Mouse (Mus musculus) small intestine, adult 2 months (tissue): Measurements from ENCODE around the gene Arl3. TPM values are rescaled to one million over a fixed set of nuclear protein-coding genes. Genes with fewer than 3 reads are reported as not detected.

Experiments
- H3K27ac ChIP-seq: fragments of 200-500 bp; 2 replicates; pipeline ENCODE4 v1.5.1; 2012; ENCODE audit warnings: low read depth, low read length, control low read depth, inconsistent platforms; ENCODE audit not compliant: insufficient read depth
- H3K27me3 ChIP-seq: fragments of 200-500 bp; 2 replicates; pipeline ENCODE4 v1.6.1; 2012; ENCODE audit warnings: mild to moderate bottlenecking, moderate library complexity, low read length, inconsistent platforms; ENCODE audit not compliant: control insufficient read depth, insufficient read depth
- H3K36me3 ChIP-seq: fragments of 200-500 bp; 2 replicates; pipeline ENCODE4 v1.6.1; 2012; ENCODE audit warnings: mild to moderate bottlenecking, low read length, control low read depth, inconsistent platforms; ENCODE audit not compliant: control insufficient read depth, insufficient read depth
- H3K4me1 ChIP-seq: fragments of 200-500 bp; 2 replicates; pipeline ENCODE4 v1.6.1; 2012; ENCODE audit warnings: low read length, inconsistent platforms, mixed read lengths; ENCODE audit not compliant: control insufficient read depth, insufficient read depth, insufficient read length
- H3K4me3 ChIP-seq: fragments of 200-500 bp; 2 replicates; pipeline ENCODE4 v1.5.1; 2012; ENCODE audit warnings: low read depth, mild to moderate bottlenecking, control low read depth, inconsistent platforms, low read length, moderate library complexity
- CTCF ChIP-seq: fragments of 200-500 bp; IDR thresholded peaks from 2 replicates; pipeline ENCODE4 v1.5.1; 2012; ENCODE audit warnings: low read depth, mild to moderate bottlenecking, control low read depth, inconsistent platforms, low read length, moderate library complexity, mixed read lengths; ENCODE audit not compliant: insufficient replicate concordance, insufficient read length; ENCODE audit errors: extremely low read depth
- POLR2A ChIP-seq: fragments of 200-500 bp; IDR thresholded peaks from 2 replicates; pipeline ENCODE4 v1.6.1; 2012; ENCODE audit warnings: low read depth, mild to moderate bottlenecking, control low read depth, inconsistent platforms, low read length, moderate library complexity
- WGBS: fragments of 180-500 bp; shearing (Covaris S2); methylation state at CpG from one replicate; pipeline ENCODE4 v1.1.7; 2018; 5-methylcytosine and 5-hydroxymethylcytosine counted together
- polyA plus RNA-seq: library from polyadenylated mRNA; depleted of rRNA; stranded (reverse); fragments of >200 nt; gene quantifications from 2 replicates; pipeline ENCODE4 v1.2.3, GENCODE M21; 2012

Arl3 gene
- polyA plus RNA-seq, 1 experiment: 1.3 TPM

GRCm38 (mm10) chr19:46523131-46523479 lies 49.9 kb downstream of the Arl3 start:
- H3K4me1 ChIP-seq: peaks cover 49% of the 10 kb centered on the region
- H3K27me3 ChIP-seq: no peaks in the 10 kb centered on the region
- no peaks in the 10 kb centered on the region for H3K36me3 ChIP-seq
- no peak overlapping the region for H3K27ac ChIP-seq
- H3K4me3 ChIP-seq: no peak overlapping the region
- no peak for TF ChIP-seq CTCF
- TF ChIP-seq POLR2A: no peak

DNA sequence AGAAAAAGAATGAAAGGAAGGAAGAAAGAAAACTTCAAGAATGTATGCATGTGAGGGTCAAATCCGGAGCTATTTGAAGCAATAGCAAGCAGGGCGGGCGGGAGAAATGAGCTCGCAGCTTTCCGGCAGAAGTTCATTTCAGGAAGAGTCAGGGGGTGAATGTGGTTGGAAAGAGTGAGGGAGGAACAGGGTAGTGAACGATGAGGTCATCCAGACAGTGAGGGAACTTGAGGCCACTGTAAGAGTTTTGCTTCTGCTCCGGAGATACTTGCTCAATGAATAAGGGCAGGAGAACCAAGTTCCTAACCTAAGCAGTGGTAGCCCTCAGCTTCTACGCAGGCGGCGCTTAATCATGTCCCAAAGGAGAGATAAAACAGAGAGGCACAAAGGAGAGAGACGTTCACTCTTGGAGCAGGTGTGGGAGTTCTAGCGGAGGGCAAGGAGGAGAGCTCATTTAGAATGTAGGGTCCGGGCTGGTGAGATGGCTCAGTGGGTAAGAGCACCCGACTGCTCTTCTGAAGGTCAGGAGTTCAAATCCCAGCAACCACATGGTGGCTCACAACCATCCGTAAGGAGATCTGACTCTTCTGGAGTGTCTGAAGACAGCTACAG lies 50.5 kb downstream of the Arl3 start:
- no peaks in the 10 kb centered on the region for H3K36me3 ChIP-seq
- H3K4me1 ChIP-seq: peaks cover 48% of the 10 kb centered on the region
- TF ChIP-seq CTCF (no peak), POLR2A (no peak)
- peak overlapping the region; percentile 18; the same call in 1 of the 2 replicates for H3K27ac ChIP-seq
- no peak overlapping the region for H3K4me3 ChIP-seq
- 41% methylated on average over 15 of the region's 15 CpGs for WGBS
- H3K27me3 ChIP-seq: no peaks in the 10 kb centered on the region

- TF ChIP-seq POLR2A: no peak
- TF ChIP-seq CTCF: no peak
- no peaks in the 10 kb centered on the region for H3K27me3 ChIP-seq
- H3K4me1 ChIP-seq: peaks cover 48% of the 10 kb centered on the region
- peaks cover 1% of the 10 kb centered on the region for H3K36me3 ChIP-seq
- no peak overlapping the region for H3K4me3 ChIP-seq
- peak overlapping the region; percentile 31; the same call in 1 of the 2 replicates for H3K27ac ChIP-seq
Observed at GRCm38 (mm10) chr19:46521698-46522097, 51.3 kb downstream of the Arl3 start.

GRCm38 (mm10) chr19:46518828-46519621 lies 54.0 kb downstream of the Arl3 start:
- Histone ChIP-seq H3K4me3 (no peak overlapping the region), H3K36me3 (peaks cover 23% of the 10 kb centered on the region), H3K4me1 (peaks cover 37% of the 10 kb centered on the region), H3K27ac (no peak overlapping the region), H3K27me3 (no peaks in the 10 kb centered on the region)
- TF ChIP-seq POLR2A (no peak), CTCF (no peak)
- 21% methylated on average over 5 of the region's 5 CpGs for WGBS

- Histone ChIP-seq H3K27me3 (no peaks in the 10 kb centered on the region), H3K4me1 (peaks cover 30% of the 10 kb centered on the region), H3K36me3 (peaks cover 28% of the 10 kb centered on the region), H3K27ac (no peak overlapping the region), H3K4me3 (peak overlapping the region; percentile 32)
- 4% methylated on average over 13 of the region's 13 CpGs for WGBS
- no peak for TF ChIP-seq CTCF
- TF ChIP-seq POLR2A: no peak
Observed at GRCm38 (mm10) chr19:46518352-46518787, 54.6 kb downstream of the Arl3 start.

- Histone ChIP-seq H3K27me3 (no peaks in the 10 kb centered on the region), H3K4me1 (peaks cover 27% of the 10 kb centered on the region), H3K36me3 (peaks cover 34% of the 10 kb centered on the region), H3K4me3 (no peak overlapping the region), H3K27ac (peak overlapping the region; percentile 0; the same call in 1 of the 2 replicates)
- 18% methylated on average over 14 of the region's 14 CpGs for WGBS
- TF ChIP-seq CTCF (no peak), POLR2A (no peak)
Observed at GRCm38 (mm10) chr19:46517529-46518351, 55.3 kb downstream of the Arl3 start.
